Mouse (Mus musculus): ENCODE measurements around the gene Pipox. TPM values are rescaled to one million over a fixed set of nuclear protein-coding genes. Genes with fewer than 3 reads are reported as not detected.

Pipox gene
- total RNA-seq, 2 experiments from 2014 or later: 1.5 to 2.2 TPM

GRCm38 (mm10) chr11:77850401-77851244, 43.3 kb downstream of the Pipox start:
- peak; percentile 67 to 75 for DNase-seq (ENCODE audit: low spot score in 2 of 2)

DNA sequence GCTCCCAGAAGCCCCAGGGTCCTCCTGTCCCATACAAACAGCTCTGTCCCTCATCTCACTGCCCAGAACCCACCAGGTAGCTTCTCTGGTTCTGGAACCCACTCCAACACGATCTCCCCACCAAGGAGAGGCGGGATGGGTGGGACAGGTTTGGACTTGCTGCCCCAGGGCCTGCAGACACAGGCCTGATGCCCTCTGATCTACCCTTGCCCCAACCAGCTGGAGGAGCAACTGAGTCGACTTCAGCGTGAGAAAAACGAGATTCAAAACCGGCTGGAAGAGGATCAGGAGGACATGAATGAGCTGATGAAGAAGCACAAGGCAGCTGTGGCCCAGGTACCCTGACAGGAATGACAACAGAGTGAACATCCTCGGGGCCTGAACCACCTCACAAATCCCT, 44.7 kb downstream of the Pipox start:
- DNase-seq (ENCODE audit: low spot score in 2 of 2): no peak

DNA sequence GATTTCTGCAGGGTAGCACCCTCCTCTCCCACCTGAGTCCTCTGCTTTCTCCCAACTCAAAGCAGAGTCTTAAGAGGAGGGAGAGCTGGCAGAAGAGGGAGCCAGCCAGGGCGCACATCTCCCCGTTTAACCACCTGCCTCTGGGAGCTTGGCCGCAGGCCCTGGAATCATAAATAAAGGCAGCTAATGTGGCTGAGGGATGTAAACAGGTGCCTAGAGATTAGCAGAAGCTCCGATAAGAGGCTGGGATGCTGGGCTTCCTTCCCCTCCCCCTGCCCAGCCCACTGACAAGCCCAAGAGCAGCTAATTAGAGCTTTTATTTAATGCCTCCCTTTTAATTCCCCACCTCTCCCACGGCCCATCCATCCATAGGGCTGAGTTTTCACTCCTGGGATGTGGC, 45.8 kb downstream of the Pipox start:
- no peak for DNase-seq (ENCODE audit: low spot score in 2 of 2)

- DNase-seq (ENCODE audit: low spot score in 2 of 2): no peak
Measured at GRCm38 (mm10) chr11:77847599-77848128, 46.2 kb downstream of the Pipox start.

- no peak for DNase-seq (ENCODE audit: low spot score in 2 of 2)
Measured at GRCm38 (mm10) chr11:77843906-77844200, 50.0 kb downstream of the Pipox start.

GRCm38 (mm10) chr11:77843068-77843905, 50.6 kb downstream of the Pipox start:
- DNase-seq (ENCODE audit: low spot score in 2 of 2): no peak

GRCm38 (mm10) chr11:77840523-77841245, 53.2 kb downstream of the Pipox start:
- no peak for DNase-seq (ENCODE audit: low spot score in 2 of 2)

DNA sequence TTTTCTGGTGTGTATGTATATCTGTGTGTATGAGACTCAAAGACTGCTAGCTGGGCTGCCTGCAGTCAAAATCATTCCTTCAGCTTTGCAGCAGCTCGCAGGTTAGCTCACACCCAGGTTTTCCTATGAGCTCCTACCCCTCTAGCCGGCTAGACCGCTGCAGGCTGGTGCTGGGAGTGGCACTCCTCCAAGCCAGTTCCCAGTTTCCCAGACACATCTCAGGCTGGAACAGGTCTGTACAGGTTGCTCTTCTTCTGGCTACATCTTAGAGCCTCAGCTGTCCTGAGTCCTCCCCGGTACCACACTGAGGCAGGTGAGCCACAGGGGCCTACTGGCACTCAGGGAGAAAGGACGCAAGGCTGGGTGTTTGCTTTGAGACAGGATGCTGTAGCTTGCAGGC, 56.0 kb downstream of the Pipox start:
- DNase-seq (ENCODE audit: low spot score in 2 of 2): no peak

- no peak for DNase-seq (ENCODE audit: low spot score in 2 of 2)
Measured at GRCm38 (mm10) chr11:77836751-77837150, 57.1 kb downstream of the Pipox start.

DNA sequence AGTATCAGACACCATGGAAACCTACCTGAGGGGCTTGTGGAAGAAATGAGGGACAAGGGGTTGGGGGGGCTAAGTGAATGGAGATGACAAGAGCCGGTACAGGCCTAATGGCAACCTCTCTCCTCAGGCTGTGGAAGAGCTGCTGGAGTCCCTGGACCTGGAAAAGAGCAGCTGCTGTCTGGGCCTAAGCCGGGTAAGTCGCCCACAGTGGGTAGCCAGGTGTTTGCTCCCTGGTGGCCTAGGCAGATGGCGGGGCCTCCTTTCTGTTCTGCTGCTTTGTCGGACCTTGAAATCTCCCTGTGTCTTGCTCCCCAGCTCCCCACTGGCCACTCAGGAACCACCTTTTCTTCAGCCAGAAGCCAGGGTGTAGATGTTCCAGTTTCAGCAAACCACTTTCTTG, 57.6 kb downstream of the Pipox start:
- no peak for DNase-seq (ENCODE audit: low spot score in 2 of 2)

DNA sequence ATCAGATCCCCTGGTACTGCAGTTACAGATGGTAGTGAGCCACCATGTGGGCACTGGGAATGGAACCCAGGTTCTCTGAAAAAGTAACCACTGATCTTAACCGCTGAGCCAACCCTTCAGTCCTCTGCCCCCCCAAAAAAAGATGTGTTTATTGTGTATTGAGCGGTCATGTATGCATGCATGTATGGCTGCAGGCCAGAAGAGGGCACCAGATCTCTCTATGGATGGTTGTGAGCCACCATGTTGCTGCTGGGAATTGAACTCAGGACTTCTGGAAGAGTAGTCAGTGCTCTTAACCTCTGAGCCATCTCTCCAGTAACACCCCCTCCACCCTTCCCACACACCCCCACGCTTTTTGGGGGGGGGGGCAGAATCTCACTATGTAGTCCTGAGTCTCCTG, 58.8 kb downstream of the Pipox start:
- DNase-seq (ENCODE audit: low spot score in 2 of 2): no peak

GRCm38 (mm10) chr11:77832541-77832940, 61.4 kb downstream of the Pipox start:
- no peak for DNase-seq (ENCODE audit: low spot score in 2 of 2)

DNA sequence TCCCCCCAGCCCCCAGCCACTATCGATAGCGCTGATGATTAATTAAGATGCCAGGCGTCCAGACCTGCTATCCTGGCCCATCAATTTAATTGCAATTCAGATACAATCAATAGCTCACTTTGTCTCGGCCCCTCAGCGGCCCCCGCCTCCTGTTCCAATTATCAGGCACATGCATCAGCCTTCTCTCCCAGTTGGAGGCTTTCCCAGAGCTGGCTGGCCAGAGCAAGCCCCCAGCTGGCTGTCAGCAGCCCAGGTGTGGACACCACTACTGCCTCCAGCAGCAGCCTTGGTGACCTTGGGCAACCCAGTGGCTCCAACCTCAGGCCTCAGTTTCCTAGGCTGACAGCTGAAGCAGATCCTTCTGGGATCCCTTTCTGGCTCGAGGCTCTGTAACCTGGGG, 63.0 kb downstream of the Pipox start:
- DNase-seq (ENCODE audit: low spot score in 2 of 2): no peak

Other genes with a start within 250 kb of the Pipox start
- 10 to 100 TPM; 75.3 to 76.1 TPM for gene Nufip2, start 207.9 kb downstream of the Pipox start, total RNA-seq (2021)
- not detected for gene Cryba1, start 168.8 kb downstream of the Pipox start, total RNA-seq (2021)
- gene Myo18a, start 130.8 kb downstream of the Pipox start, total RNA-seq (2021): 100 to 1,000 TPM; 130 to 137 TPM
- gene Gm10277, start 106.3 kb downstream of the Pipox start, total RNA-seq (2021): not detected
- gene Sez6, start 36.7 kb upstream of the Pipox start, total RNA-seq (2021): 100 to 1,000 TPM; 161 to 167 TPM
- 10 to 100 TPM; 52.6 to 55.4 TPM for gene Phf12, start 88.7 kb upstream of the Pipox start, total RNA-seq (2021)
- gene Dhrs13, start 138.2 kb upstream of the Pipox start, total RNA-seq (2021): 1 to 10 TPM; 5.0 TPM
- gene Flot2, start 143.8 kb upstream of the Pipox start, total RNA-seq (2021): 10 to 100 TPM; 73.6 to 75.9 TPM
- gene Eral1, start 186.3 kb upstream of the Pipox start, total RNA-seq (2021): 10 to 100 TPM; 19.2 to 19.7 TPM
- gene Fam222b, start 200.6 kb upstream of the Pipox start, total RNA-seq (2021): 10 to 100 TPM; 29.7 to 30.5 TPM